Mouse (Mus musculus) T-helper 2 cell (primary cell): Measurements from ENCODE around the gene Snx14.

Experiments used
- in situ Hi-C: fragments of 300-600 bp; cut with MboI, MseI; formaldehyde crosslinking; loops from one replicate; pipeline ENCODE4 v1.15.1; 2025; ENCODE audit warnings: high pct_unique_total_duplicates

Gene Snx14

DNA sequence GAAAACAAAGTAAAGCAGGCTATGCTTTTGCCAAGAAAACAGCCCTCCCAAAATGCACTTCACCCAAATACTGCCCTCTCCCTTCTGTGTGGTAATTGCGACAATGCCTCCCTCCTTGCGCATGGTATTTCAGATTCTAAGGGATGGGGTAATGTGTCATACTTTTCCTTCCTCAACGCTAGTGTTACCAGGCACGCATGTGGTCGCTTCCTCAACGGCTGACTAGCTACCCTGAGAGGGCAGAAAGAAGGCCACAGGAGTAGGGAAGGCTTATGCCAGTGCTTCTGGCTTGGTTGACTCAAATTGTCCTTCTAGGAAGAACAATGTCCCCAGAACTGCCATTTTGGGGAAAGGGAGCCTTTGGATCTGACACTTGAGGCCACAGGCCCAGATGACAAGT, 90.1 kb downstream of the Snx14 start:
- in situ Hi-C loops, result no loop called here

DNA sequence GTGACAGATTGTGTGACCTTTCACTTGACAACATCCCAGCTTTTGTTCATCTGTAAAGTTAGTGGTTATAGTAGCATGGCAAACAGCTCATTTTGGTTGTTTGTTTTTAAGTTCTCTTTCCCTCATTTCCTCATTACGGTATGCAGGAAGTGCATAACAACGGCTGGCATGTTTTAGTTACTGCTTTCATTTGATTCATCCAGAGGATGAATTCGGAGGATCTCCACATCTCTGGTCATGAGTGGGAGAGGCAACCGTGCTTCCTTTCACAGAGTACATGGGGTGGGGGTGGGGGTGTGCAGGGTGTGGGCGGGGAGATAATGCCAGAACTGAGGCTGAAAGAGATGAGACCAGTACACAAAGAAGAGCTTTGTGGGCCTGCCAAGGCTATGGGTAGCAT, 91.9 kb downstream of the Snx14 start:
- in situ Hi-C loops, result no loop called here

DNA sequence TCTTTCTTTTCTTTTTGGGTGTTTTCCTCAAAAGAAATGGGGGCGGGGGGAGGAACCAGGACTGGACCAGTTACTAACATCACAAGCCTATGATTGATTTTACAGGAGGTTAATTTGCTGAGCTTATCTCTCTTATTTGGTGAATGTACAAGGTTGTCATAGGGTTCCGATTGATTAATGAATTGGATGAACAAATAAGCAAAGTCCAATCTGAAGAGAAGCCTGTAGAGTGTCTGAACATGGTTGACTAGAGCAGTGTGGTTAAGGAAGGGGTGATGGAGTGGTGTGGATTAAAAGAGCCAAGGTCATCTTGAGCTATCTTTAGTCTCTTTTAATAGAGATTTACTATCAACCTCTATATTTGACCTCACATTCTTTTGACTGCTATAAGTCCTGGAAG, 94.3 kb downstream of the Snx14 start:
- in situ Hi-C loops, result no loop called here

DNA sequence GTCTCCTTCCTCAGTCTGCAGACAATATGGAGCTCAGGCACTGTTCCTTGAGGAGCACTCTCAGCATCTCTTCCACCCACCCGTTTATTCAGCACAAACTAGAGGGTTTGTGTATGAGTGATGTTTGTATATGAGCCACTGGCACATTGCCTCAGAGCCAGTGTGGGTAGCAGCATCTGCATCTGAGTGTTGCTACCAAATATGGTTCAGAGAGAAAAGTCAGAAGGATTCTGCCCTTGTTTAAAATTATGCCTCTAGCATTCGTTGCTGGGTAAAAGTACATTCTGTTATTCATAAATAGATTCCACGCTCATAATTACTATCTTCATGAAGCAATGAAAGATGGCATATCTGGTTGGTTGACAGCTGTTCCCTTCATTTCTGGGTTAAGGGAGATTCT, 96.1 kb downstream of the Snx14 start:
- in situ Hi-C loops, result no loop called here

- in situ Hi-C loops, result no loop called here
These were observed 96.5 kb downstream of the Snx14 start for GRCm38 (mm10) chr9:88342241-88342640.

GRCm38 (mm10) chr9:88340819-88341218, 97.9 kb downstream of the Snx14 start:
- in situ Hi-C loops, result no loop called here

DNA sequence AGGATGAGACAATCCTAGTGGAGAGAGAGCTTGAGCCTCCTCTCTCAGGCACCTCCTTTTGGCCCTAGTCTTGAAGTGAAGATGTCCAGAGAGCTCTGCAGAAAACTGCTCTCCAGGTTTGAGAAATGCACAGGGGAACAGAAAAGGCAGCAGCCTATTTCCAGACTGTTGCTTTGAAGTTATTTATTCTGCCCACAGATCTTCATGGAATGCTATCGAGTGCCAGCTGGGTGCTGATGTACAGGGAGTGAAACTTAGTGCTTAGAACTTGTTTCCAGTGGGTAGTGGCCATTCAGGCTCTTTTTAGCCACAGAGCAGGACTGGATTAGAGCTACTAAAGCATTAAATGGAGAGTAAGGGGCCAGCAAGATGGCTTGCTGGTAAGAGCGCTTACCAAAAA, 102.9 kb downstream of the Snx14 start:
- in situ Hi-C loops, result no loop called here

DNA sequence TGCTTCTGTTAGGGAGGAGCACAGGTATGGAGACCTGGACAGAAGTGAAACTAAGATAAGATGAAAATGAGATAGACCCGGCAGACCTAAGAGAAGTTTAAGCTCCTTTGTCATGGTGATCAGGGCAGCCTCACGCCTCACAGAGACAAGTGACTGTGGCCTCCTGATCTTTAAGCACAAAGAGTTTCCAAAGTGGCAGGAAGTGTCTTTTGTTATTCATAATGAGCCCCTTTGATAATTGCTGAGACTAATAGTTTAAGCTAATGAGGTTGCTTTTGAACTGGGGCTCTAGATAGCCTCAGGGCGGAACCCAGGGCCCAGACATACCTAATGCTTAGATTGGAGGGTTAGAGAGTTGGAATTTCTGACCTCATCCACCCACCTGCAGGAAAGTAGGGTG, 106.3 kb downstream of the Snx14 start:
- in situ Hi-C loops, result no loop called here

GRCm38 (mm10) chr9:88330316-88330715, 108.4 kb downstream of the Snx14 start:
- in situ Hi-C loops, result no loop called here

- in situ Hi-C loops, result no loop called here
These were observed 109.5 kb downstream of the Snx14 start for GRCm38 (mm10) chr9:88329166-88329748.

DNA sequence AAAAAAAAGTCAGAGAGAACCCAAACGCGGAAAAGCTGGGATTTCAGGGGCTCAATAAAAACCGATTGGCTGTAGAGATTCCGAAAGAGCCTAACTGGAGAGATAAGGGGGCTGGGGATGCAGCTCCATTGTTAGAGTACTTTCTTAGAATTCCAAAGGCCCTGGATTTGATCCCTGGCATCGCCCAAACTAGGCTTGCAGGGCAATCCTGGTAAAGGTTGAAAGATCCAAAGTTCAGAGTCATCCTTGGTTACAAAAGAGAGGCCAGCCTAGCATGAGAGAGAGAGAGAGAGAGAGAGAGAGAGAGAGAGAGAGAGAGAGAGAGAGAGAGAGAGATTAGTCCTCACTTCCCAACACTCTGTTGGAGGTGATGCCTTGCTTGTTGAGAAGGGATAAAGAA, 110.1 kb downstream of the Snx14 start:
- in situ Hi-C loops, result no loop called here

GRCm38 (mm10) chr9:88326930-88327901, 111.5 kb downstream of the Snx14 start, which contains the start of gene Nt5e:
Gene Nt5e (plus strand): TSS chr9:88327197.
- in situ Hi-C loops, result no loop called here
